Mouse (Mus musculus): ENCODE measurements around the gene Igfbp7.

GRCm38 (mm10) chr5:77364443-77365038 is 43.3 kb downstream of the Igfbp7 start:
- no peak for TF ChIP-seq POLR2A (IDR thresholded peaks at IDR 0.05; ENCODE audit: insufficient read depth, low read length)
- TF ChIP-seq CTCF (IDR thresholded peaks at IDR 0.05; ENCODE audit: low read depth, low read length), result no peak

All from ES-Bruce4 (cell line).